Mouse (Mus musculus) testis, adult 10 weeks (tissue): ENCODE data around the gene 1700020N01Rik. TPM values are rescaled to one million over a fixed set of nuclear protein-coding genes. Genes with fewer than 3 reads are reported as not detected.

ENCODE experiments used
- polyA plus RNA-seq: library from polyadenylated mRNA; stranded (reverse); fragments of 350-450 nt; fragmentation: Illumina TruSeq; extraction: RNeasy Lipid Tissue Mini Kit (QIAGEN cat#74804); gene quantifications from one replicate; pipeline ENCODE4 v1.2.3, GENCODE M21; 2014; ENCODE audit warnings: low read depth, low replicate concordance

Gene 1700020N01Rik
- polyA plus RNA-seq, result 273 TPM

GRCm38 (mm10) chr10:21592896-21593380 is at the start of gene 1700020N01Rik:
Gene 1700020N01Rik, plus strand, starts transcription at chr10:21593145.

Other genes with a start within 250 kb of the 1700020N01Rik start
- gene Aldh8a1, start 215.9 kb upstream of the 1700020N01Rik start, polyA plus RNA-seq, result 1.4 TPM